Mouse (Mus musculus) olfactory bulb, adult 2 months (tissue): Measurements from ENCODE around the gene Hdgfl3.

Experiments
- CTCF ChIP-seq: fragments of 200-500 bp; IDR thresholded peaks from 2 replicates; pipeline ENCODE4 v1.5.1; 2012; ENCODE audit warnings: low read depth, mild to moderate bottlenecking, low read length, moderate library complexity; ENCODE audit not compliant: insufficient read depth
- POLR2A ChIP-seq: fragments of 200-500 bp; IDR thresholded peaks from 2 replicates; pipeline ENCODE4 v1.6.1; 2012; ENCODE audit warnings: mild to moderate bottlenecking, low read depth, low read length, moderate library complexity; ENCODE audit not compliant: insufficient read depth

DNA sequence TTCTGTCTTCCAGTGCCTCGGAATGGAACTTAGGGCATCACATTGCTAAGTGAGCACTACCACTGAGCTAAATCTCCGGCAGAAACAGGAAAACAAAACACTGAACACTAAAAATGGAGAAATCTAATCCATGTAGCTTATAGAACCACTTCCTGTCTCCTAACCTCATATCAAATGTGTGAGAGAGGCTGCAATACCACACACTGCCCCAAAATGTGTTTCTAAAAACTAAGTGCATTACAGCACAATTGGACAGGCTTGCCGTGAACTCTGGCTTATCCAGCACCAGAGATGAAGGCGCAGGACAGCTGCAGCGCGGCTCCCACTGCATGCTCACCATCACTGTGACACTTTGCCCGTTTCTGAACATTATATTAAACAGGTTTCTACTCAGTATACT lies 5.3 kb downstream of the Hdgfl3 start:
- no peak for TF ChIP-seq POLR2A
- TF ChIP-seq CTCF = no peak
